Mouse (Mus musculus): Measurements from ENCODE around the gene D5Ertd579e.

The D5Ertd579e gene

DNA sequence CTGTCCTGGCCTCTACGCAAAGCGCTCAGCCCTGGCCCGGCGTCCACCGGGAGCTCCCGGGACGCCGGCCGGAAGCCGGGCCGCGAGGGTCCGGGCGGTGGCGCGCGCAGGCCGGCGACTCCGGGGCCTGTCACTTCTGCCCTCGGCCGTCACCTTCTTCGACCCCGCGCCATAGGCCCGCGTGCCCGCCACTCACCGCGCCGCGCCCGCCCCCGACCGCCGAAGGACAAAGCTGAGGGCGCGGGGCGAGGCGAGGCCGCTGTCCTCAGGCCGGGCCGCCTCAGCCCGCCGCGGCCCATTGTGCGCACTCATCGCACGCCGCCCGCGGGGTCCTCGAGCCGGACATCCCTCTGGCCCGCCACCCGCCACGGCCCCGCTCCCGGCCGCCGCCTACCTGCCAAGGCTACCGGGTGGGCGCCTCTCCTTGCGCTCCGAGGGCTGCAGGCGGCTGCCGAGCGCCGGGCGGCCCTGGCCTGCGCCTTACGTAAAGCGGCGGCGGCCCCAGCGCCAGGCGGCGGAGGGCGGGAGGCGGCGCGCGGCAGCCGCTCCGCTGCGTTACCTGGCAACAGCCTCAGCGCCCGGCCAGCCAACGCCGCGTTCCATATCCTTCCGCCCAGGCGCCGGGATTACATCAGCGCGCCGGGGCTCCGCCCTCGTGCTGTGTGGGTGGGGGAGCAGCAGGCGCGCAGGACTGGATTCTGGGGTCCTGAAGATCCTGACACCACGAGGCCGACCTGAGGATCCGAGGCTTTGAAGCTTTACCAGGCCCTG is at the start of gene D5Ertd579e:
TSS of gene D5Ertd579e (minus strand) at position 564 of the 771 bp plus-strand sequence.
- DNase-seq (ENCODE audit: low spot score in 2 of 2), result peak; percentile 90 to 94

GRCm38 (mm10) chr5:36742126-36742848 is 46.5 kb upstream of the D5Ertd579e start:
- DNase-seq (ENCODE audit: low spot score in 2 of 2), result peak; percentile 51 to 77

DNA sequence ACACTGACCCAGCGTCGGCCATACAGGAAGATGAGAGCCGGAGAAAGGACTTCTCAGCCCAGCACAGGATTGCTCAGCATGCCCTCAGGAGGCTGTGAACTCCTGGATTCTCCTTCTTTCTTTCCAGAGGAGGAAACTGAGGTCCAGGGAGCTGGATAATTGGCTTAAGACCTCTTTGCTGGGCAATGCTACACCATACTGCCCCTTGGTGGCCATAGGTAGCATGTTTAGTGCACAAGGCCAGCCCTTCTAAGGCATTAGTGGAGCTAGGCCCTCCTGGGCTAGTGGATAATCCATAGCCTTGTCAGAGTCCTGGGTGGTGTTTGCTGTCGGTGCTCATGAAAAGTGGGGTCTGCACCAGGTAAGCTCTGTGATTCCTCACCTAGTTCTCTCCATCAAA is 44.0 kb upstream of the D5Ertd579e start:
- no peak for DNase-seq (ENCODE audit: low spot score in 2 of 2)

- peak; percentile 53 to 77 for DNase-seq (ENCODE audit: low spot score in 2 of 2)
These were observed 43.2 kb upstream of the D5Ertd579e start for GRCm38 (mm10) chr5:36738799-36739615.

DNA sequence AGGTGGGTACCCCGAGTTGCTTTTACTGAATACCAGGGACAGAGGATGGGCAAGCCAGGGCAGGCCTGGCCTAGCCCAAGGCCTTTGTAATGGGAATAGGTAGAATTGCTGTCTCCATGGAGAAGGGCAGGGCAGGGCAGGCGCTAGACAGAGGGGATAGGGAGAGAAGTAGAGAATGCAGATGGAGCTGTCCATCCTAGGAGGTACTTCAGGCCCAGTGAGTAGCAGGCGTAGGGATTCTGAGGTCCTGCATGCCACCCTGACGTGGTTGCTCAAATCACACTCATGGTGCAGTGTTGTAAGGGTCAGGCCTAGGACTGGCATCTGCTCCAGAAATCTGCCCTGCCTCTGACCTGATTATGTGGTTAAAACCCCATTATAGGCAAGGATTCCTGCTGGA is 41.9 kb upstream of the D5Ertd579e start:
- DNase-seq (ENCODE audit: low spot score in 2 of 2), result no peak

- DNase-seq (ENCODE audit: low spot score in 2 of 2), result no peak
These were observed 40.2 kb upstream of the D5Ertd579e start for GRCm38 (mm10) chr5:36736009-36736408.

- DNase-seq (ENCODE audit: low spot score in 2 of 2), result no peak
These were observed 39.3 kb upstream of the D5Ertd579e start for GRCm38 (mm10) chr5:36735106-36735505.

DNA sequence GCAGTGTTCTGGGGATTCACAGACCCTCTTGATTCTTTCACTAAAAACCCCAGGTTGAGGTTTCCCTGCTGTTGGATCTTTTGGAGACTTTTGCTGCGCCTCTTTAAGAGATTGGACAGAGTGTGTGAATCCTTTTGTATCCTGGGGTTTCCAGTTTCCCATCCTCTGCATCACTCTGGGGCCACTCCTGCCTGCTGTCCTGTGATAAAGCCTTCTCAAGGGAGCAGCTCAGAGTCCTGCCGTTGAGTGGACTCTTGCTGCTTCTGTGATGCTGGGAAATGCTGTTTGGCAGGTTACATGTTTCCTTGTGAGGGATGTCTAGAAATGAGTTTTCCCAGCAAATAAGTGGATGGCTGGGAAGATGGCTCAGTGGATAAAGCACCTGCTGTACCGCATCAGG is 37.6 kb upstream of the D5Ertd579e start:
- no peak for DNase-seq (ENCODE audit: low spot score in 2 of 2)

GRCm38 (mm10) chr5:36731901-36732652 is 36.3 kb upstream of the D5Ertd579e start:
- DNase-seq (ENCODE audit: low spot score in 2 of 2), result no peak

- no peak for DNase-seq (ENCODE audit: low spot score in 2 of 2)
These were observed 34.9 kb upstream of the D5Ertd579e start for GRCm38 (mm10) chr5:36730689-36731088.

DNA sequence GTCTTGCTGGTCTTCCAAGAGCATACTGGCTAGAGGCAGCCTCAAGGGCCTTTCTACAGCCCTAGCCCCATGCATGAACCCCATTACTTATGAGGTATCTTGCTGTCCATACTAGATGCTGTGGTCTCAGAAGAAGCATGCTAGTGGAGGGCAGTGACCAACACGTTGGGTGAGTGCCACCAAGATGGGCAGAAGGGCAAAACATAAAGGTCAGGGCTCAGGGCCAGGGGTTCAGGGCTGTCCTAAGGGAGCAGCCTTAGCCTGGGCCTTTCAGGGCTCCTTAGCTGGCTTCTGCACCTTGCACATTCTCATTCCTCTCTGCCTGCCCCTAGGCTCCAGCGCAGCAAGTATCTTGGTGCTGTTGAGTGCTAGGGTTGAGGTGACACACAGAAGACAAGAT is 34.1 kb upstream of the D5Ertd579e start:
- DNase-seq (ENCODE audit: low spot score in 2 of 2), result no peak

DNA sequence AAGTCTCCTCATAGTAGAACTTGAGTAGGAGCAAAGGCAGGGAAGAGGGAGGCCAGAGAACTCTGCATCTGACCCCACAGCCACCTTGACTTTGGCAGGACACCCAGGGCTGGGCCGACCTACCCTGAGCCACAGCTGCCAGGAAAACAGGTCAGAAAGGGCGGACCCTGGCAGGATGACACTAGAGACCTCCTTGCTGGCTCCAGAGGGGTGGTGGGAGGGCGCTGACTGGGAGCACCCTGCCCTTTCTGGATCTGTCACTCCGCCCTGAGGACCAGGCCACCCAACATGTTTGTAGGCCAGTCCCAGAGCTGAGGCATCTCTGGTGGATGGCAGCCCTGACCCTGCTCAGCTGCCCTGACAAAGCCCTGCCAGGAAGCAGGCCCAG is 33.3 kb upstream of the D5Ertd579e start:
- no peak for DNase-seq (ENCODE audit: low spot score in 2 of 2)

DNA sequence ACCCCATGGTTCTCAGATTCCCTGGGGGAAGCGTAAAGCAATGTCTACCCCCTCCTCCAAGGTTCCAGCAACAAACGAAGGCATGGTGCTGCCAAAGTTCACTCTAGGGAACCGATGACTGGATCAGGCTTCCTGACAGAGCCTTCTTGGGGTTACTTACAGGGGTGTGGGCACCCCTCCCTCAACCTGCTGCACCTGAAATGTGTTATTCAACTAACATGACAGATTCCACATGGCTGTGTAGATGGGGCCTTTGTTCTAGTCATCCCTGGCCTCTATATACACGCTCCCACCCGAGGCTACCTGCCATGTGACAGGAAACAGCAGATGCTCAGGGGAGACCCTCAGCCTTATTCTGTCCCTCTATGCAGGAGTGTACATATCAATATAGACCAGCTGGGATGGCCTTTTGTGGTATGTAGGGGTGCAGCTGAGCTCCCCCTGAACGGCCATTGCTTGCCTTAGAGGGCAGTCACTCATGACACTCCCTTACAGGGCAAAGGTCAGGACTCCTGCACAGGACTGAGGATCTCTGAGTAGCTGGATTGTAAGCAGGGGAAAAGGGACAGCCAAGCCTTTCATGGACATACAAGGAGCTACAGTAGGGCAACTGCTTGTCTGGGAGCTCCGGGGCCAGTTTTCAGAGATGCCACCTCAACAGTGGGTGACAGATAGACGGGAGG is 32.7 kb upstream of the D5Ertd579e start:
- DNase-seq (ENCODE audit: low spot score in 2 of 2), result no peak

DNA sequence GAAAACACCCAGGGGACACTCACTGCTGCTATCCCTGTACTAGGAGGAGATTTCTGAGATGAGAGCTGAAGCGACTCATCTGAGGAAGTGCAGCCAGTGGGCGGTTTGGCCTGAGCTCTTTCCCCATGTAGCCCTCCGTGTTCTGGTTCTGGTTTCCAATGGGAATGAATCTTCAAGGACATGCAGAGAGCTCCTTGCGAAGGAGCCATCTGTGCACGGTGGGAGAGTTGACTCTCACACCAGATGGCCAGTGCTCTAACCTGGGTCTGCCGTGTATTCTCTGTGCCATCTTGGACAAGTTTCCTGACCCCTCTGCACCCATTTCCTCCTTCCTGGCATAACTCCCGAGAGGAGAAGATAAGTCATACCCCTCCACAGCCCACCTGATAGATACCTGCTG is 32.0 kb upstream of the D5Ertd579e start:
- no peak for DNase-seq (ENCODE audit: low spot score in 2 of 2)

DNA sequence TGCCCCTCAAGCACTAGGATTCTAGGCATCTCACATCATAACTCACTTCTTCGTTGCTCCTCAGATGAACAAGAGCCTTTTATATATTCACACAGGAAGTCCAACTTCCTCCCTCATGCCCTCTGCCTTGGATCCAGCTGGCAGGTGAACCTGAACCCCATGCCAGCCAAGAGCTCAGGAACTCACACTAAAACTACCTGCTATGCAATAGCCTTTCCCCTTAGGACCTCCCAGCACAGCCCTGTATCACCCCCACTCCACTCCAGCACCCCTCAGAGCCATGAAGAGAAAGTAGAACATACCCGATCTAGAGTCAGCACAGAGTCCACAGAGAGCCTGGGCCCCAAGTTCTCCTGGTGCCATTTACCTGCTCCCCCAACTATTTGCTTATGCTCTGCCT is 31.3 kb upstream of the D5Ertd579e start:
- no peak for DNase-seq (ENCODE audit: low spot score in 2 of 2)

GRCm38 (mm10) chr5:36726387-36726801 is 30.6 kb upstream of the D5Ertd579e start:
- DNase-seq (ENCODE audit: low spot score in 2 of 2), result no peak

DNA sequence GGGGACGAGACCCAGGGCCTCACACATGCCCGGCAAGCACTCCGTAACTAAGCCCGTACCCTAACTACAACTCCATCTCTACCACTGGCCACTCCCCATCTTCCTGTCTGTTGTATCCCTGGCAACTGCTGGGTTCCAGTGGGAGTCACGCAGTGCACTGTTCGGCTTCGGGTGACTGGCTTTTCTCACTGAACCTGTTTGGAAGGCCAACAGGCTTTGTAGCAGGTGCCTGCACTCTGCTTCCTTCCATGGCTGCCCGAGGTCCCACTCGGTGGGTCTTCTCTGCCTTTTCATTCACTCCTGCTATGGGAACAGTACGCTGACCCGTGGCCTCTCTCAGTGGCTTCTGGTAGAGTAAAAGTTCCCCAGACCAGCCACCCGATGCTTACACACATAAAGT is 30.0 kb upstream of the D5Ertd579e start:
- DNase-seq (ENCODE audit: low spot score in 2 of 2), result no peak

DNA sequence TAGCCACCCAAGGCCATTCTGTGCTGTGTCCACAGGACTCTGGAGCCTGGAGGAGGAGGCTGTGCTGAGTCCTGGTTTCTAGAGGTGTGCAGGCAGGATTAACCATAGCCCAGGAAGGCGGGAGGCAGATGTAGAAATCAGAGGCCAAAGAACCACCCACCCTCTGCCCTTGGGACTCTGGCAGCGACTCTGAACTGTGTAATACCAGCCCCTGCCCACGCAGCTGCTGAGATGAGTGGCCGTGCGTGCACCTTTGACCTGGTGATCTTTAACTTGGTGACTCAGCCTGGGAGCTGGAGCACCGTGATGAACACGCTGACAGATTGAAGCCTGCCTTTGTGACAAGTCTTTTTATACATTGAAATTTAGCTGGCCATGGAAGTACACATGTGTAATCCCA is 28.4 kb upstream of the D5Ertd579e start:
- DNase-seq (ENCODE audit: low spot score in 2 of 2), result no peak

- no peak for DNase-seq (ENCODE audit: low spot score in 2 of 2)
These were observed 27.5 kb upstream of the D5Ertd579e start for GRCm38 (mm10) chr5:36723356-36723755.

- DNase-seq (ENCODE audit: low spot score in 2 of 2), result no peak
These were observed 26.6 kb upstream of the D5Ertd579e start for GRCm38 (mm10) chr5:36722415-36722856.
